Mouse (Mus musculus) neural tube, embryonic 13.5 days (tissue): Measurements from ENCODE around the gene Pacsin2. TPM values are rescaled to one million over a fixed set of nuclear protein-coding genes. Genes with fewer than 3 reads are reported as not detected.
"Not testable (repeated sequence)": the region's sequence is repeated elsewhere in the genome, so short reads cannot be mapped to it uniquely, and the experiment has no call there.

Experiments used
- ATAC-seq: fragments of 200-750 bp; cut with Nextera tagmentation; 2 replicates; pipeline ENCODE4 v1.8.0; 2017; ENCODE audit warnings: low read depth, mild to moderate bottlenecking, moderate TSS enrichment, moderate library complexity
- H3K27ac ChIP-seq: fragments of 300-500 bp; sonication (generic); replicated peaks from 2 replicates; pipeline ENCODE4 v1.5.1; 2015; ENCODE audit warnings: moderate library complexity, mild to moderate bottlenecking, inconsistent platforms
- H3K27me3 ChIP-seq: fragments of 300-500 bp; sonication (generic); 2 replicates; pipeline ENCODE4 v1.6.1; 2015; ENCODE audit warnings: mild to moderate bottlenecking, inconsistent platforms
- H3K36me3 ChIP-seq: fragments of 300-500 bp; sonication (generic); 2 replicates; pipeline ENCODE4 v1.6.1; 2015; ENCODE audit warnings: mild to moderate bottlenecking, inconsistent platforms
- H3K4me1 ChIP-seq: fragments of 300-500 bp; sonication (generic); replicated peaks from 2 replicates; pipeline ENCODE4 v1.6.1; 2015; ENCODE audit warnings: inconsistent platforms
- H3K4me2 ChIP-seq: fragments of 300-500 bp; sonication (generic); 2 replicates; pipeline ENCODE4 v1.6.1; 2015; ENCODE audit warnings: inconsistent platforms, mild to moderate bottlenecking, moderate library complexity
- H3K4me3 ChIP-seq: fragments of 300-500 bp; sonication (generic); 2 replicates; pipeline ENCODE4 v1.5.1; 2015; ENCODE audit warnings: mild to moderate bottlenecking, inconsistent platforms
- H3K9ac ChIP-seq: fragments of 300-500 bp; sonication (generic); 2 replicates; pipeline ENCODE4 v1.6.1; 2015; ENCODE audit warnings: moderate library complexity, mild to moderate bottlenecking, inconsistent platforms
- H3K9me3 ChIP-seq: fragments of 300-500 bp; sonication (generic); 2 replicates; pipeline ENCODE4 v1.6.1; 2016; ENCODE audit warnings: inconsistent platforms
- WGBS: fragments of 180-500 bp; shearing (Covaris S2); methylation state at CpG from one replicate; pipeline ENCODE4 v1.1.7; 2015; 5-methylcytosine and 5-hydroxymethylcytosine counted together
- polyA plus RNA-seq: library from polyadenylated mRNA; unstranded; fragments of >200 nt; fragmentation: Nextera tagmentation; extraction: Ambion mirVana; gene quantifications from 2 replicates; pipeline ENCODE4 v1.2.1, GENCODE M21; 2015

Pacsin2 gene
- polyA plus RNA-seq, result 29.6 and 32.2 TPM in 2 replicates

DNA sequence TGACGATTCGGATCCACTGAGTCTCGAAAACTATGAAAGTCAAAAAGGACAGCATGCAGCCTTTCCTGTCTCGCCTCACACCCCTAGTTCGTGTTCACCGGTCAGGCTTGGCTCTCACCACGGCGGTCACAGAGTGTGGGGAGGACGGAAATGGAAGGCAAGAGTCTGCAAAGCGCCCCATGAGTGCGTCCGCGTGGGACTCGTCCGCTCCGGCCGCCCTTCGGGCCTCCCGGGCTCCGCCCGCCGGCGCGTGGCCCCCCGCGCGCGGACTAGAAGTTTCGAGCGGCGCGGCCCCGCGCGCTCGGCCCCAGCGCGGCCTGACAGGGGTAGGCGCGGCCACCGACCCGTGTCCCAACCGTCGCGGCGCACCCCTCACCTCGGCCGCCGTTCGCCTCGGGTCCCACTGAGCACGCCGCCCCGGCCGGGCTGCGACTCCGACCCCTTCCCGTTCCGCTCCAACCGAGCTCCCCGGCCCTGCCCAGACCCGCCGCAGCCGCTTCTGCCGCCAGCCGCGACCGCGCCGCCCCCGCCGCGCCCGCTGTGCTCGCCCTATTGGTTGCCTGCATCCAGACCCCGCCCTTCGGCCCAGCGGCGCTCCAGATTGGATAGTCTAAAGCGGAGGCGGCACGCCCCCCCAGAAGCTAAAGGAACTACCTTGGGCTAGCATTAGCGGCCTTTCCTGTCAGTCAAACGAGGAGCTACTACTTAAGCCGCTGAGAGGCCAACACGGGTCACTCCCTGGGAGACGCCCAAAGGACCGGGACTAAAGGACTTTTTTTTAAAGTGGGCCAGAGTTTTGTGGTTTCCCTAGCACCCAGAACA is at the start of gene Pacsin2:
Gene Pacsin2, minus strand, starts transcription at position 524 of the 822 bp plus-strand sequence.
- H3K9me3 ChIP-seq, result no peaks in the 10 kb centered on the region
- peak within 1 kb of the TSS; percentile 73 for H3K4me3 ChIP-seq
- peak within 1 kb of the TSS; percentile 80 for H3K9ac ChIP-seq
- peak; percentile 98 for ATAC-seq
- H3K27ac ChIP-seq, result peak within 1 kb of the TSS; percentile 59
- H3K4me2 ChIP-seq, result peak within 1 kb of the TSS; percentile 86
- H3K27me3 ChIP-seq, result no peaks in the 10 kb centered on the region
- WGBS, result under 1% methylated on average over 87 of the region's 88 CpGs
- H3K36me3 ChIP-seq, result no peaks in the 10 kb centered on the region
- H3K4me1 ChIP-seq, result peaks cover 17% of the 10 kb centered on the region

DNA sequence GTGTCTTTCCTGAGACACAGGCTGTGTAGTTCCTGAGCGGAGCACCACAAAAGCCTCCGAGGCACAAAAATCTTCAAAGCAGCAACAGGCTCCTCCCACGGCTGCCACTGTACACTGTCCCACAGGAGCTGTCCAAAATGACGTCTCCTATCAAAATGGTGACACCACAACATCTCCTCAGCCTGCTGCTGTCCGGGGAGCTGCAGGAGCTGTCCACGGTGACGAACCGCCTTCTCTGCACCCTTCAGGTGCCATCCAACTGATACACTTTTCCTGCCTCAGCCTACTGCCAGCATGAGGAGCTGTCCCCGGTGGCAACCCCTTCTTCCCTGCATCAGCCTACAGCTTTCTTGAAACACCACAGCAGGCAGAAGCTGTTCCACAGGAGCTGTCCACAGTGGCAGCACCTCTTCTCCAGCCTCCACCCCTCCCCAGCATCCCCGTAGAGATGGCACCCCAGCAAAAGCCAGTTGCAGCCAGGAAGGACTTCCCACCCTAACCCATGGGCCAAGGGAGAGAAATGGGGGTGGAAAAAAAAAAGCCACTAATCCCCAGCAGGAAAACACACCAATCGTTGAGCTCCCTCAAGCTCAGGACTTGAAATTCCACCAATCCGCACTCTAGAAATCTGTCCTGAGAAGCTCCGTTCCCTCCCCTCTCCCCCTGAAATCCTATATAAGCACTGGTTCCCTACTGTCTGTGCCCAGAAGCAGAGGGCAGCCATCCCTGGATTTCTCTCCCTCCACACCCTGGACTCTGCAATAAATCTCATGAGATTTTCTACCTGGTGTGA is 48.3 kb upstream of the Pacsin2 start:
- Histone ChIP-seq H3K4me2 (no peak overlapping the region), H3K9me3 (no peaks in the 10 kb centered on the region), H3K9ac (no peak overlapping the region), H3K27ac (no peak overlapping the region), H3K4me1 (peaks cover 25% of the 10 kb centered on the region), H3K27me3 (peaks cover 3% of the 10 kb centered on the region; the same call in 1 of the 2 replicates), H3K36me3 (no peaks in the 10 kb centered on the region), H3K4me3 (no peak overlapping the region)
- WGBS, result 80% methylated on average over 13 of the region's 13 CpGs
- ATAC-seq, result no peak

DNA sequence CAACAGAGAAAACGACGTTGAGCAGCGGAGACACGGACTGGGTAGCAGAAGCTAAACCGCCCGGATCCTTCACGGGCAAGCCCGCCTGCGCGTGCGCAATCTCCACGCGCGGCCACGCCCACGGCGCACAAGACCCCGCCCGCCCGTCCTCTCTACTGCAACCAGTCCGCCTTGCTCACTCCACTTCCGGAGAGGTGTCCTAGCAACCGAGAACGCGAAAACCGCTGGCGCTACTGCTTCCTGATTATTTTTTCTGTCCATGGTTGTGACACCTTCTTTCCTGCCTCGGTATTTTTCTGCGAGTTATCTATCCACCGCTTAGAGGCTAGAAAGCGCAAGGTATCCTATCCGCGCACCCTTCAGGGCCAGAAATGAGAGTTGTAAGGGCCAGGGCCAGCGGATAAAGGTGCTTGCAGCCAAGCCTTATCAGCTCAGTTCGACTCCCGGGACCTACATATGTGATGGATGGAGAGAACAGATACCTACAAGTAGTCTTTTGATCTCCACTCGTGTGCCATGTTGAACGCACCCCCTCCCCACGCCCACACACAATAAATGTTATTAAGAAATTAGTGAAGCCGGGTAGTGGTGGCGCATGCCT is 46.5 kb upstream of the Pacsin2 start, which contains the start of gene Ttll1:
Gene Ttll1, minus strand, starts transcription at position 89 of the 601 bp plus-strand sequence.
- Histone ChIP-seq H3K36me3 (peaks cover 4% of the 10 kb centered on the region; the same call in 1 of the 2 replicates), H3K4me2 (peak within 1 kb of the TSS; percentile 68), H3K4me3 (peak within 1 kb of the TSS; percentile 67), H3K9ac (peak within 1 kb of the TSS; percentile 85), H3K27me3 (peaks cover 3% of the 10 kb centered on the region; the same call in 1 of the 2 replicates), H3K9me3 (no peaks in the 10 kb centered on the region), H3K4me1 (peaks cover 32% of the 10 kb centered on the region), H3K27ac (peak within 1 kb of the TSS; percentile 94)
- peak; percentile 96 for ATAC-seq
- 13% methylated on average over 41 of the region's 41 CpGs for WGBS

DNA sequence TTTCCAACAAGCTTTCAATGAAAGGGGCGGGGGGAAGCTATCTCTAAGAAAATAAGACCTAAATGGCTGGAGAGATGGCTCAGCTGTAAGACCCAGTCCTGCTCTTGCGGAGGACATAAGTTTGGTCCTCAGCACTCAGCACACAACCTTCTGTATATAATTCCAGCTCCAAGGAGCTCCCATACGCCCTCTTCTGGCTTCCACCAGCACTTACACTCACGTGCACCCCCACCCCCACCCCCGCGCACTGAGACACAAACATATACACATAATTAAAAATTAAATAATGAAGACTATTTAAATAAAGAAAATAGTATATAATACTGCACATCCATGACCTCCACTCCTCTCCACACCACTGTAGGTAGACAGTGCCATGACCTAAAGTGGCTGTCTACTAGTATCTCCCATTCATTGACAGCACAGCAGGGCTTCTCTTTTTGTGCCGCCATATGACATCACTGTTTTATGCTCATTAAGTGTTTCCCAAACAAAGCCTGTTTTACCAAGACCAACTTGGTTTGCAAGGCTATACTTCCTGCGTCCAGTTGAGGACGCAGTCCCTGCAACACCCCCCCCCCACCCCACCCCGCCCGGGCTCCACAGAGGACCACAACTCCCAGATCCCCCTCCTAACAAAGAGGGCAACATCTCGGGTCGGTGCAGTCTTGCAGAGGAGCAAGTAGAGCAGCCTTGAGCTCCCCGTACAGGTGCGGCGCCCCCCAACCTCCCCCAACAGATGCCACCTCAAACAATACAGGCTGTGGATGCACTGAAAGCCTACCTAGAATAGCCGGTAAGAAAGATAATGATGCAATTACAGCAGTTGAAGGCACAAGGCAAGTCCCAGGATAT is 45.8 kb upstream of the Pacsin2 start:
- peaks cover 32% of the 10 kb centered on the region for H3K4me1 ChIP-seq
- peak overlapping the region; percentile 94 for H3K27ac ChIP-seq
- WGBS, result 23% methylated on average over 17 of the region's 17 CpGs

DNA sequence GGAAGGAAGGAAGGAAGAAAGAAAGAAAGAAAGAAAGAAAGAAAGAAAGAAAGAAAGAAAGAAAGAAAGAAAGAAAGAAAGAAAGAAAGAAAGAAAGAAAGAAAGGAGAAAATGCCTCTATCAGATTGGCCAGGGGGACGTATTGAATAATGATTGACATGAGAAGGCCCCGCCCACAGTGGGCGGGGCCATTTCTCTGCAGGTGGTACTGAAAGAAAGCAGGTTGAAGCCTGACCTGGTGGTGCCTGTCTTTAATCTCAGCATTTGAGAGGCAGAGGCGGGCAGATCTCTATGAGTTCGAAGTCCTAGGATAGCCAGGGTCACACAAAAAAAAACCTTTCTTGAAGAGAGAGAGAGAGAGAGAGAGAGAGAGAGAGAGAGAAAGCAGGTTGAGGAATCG is 37.1 kb upstream of the Pacsin2 start:
- not testable (repeated sequence) for ATAC-seq, H3K4me3 ChIP-seq, H3K4me1 ChIP-seq, H3K9ac ChIP-seq, H3K27ac ChIP-seq, H3K9me3 ChIP-seq, H3K27me3 ChIP-seq, H3K4me2 ChIP-seq
- WGBS, result 83% methylated on average over 6 of the region's 6 CpGs
- peaks cover 94% of the 10 kb centered on the region for H3K36me3 ChIP-seq

More for the DNA sequence above, 45.8 kb upstream of the Pacsin2 start:
- peak overlapping the region; percentile 68 for H3K4me2 ChIP-seq
- H3K27me3 ChIP-seq, result peaks cover 3% of the 10 kb centered on the region; the same call in 1 of the 2 replicates
- H3K9me3 ChIP-seq, result no peaks in the 10 kb centered on the region
- H3K9ac ChIP-seq, result peak overlapping the region; percentile 85
- H3K4me3 ChIP-seq, result peak overlapping the region; percentile 67
- peaks cover 12% of the 10 kb centered on the region for H3K36me3 ChIP-seq
- peak; percentile 88 for ATAC-seq

DNA sequence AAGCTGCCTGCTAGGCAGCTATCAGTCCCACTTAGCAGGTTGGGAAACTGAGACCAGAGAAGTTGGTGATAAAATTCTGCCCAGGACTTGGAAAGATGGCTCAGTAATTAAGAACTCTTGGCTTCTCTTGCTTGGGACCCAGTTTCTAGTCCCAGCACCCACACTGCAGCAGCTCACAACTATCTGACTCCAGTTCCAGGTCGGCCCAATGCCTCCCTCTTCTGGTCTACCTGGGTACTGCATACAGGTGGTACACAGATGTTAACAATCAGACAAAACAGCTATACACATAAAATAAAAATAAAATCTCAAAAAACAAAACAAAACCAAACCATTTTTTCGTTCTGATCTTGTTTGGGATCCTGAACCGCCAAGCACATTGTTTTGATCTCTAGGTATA is 35.9 kb upstream of the Pacsin2 start:
- H3K4me3 ChIP-seq, result no peak overlapping the region
- H3K4me2 ChIP-seq, result no peak overlapping the region
- H3K9me3 ChIP-seq, result no peaks in the 10 kb centered on the region
- H3K27ac ChIP-seq, result no peak overlapping the region
- H3K4me1 ChIP-seq, result no peaks in the 10 kb centered on the region
- no peaks in the 10 kb centered on the region for H3K27me3 ChIP-seq
- no peak for ATAC-seq
- no peak overlapping the region for H3K9ac ChIP-seq
- peaks cover 95% of the 10 kb centered on the region for H3K36me3 ChIP-seq
- WGBS, result 61% methylated on average over 3 of the region's 3 CpGs

DNA sequence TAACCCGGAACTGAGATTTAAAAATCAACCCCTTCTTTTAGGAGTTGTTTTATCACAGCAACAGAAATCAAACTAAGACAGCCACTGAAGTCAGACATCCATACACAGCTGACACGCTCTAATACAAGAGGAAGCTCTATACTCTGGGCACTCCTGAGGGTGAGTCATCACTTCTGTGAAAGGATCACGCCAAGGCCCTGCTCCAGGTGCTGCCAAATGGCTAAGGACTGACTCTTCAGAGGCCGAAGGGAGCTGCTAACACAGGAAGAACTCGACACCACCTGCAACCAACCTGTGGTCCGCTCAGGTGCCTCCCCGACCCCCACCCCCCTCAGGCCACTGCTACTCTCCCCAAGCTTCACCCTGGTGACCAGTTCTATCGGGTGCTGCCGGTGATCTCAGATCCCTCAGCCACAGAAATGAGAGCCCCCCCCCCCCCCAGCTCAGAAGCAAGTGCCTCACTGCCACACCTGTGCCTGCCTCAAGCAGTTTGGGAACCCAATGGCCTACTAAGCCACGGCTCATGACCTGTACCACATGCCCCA is 34.9 kb upstream of the Pacsin2 start:
- 93% methylated on average over 10 of the region's 10 CpGs for WGBS
- H3K27ac ChIP-seq, result no peak overlapping the region
- no peak overlapping the region for H3K4me2 ChIP-seq
- no peaks in the 10 kb centered on the region for H3K27me3 ChIP-seq
- H3K9me3 ChIP-seq, result no peaks in the 10 kb centered on the region
- no peak for ATAC-seq
- no peak overlapping the region for H3K4me3 ChIP-seq
- no peak overlapping the region for H3K9ac ChIP-seq
- no peaks in the 10 kb centered on the region for H3K4me1 ChIP-seq
- H3K36me3 ChIP-seq, result peaks cover 96% of the 10 kb centered on the region

DNA sequence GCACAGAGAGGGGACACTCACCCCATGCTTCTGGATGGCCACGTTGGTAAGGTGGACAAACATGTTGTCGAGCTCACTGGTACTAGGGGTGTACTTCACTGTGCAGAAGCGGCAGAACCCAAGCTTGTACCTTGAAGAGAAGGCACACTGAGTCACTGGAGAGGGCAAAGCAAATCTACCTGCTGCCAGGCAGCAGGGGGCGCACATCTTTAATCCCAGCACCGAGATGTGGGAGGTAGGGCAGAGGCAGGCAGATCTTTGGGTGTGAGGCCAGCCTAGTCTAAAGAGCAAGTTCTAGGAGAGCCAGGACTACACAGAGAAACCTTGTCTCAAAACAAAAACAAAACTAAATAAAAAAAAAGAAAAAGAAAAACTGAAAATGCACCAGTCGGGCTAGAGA is 32.9 kb upstream of the Pacsin2 start:
- H3K9me3 ChIP-seq, result no peaks in the 10 kb centered on the region
- no peak overlapping the region for H3K27ac ChIP-seq
- 90% methylated on average over 6 of the region's 6 CpGs for WGBS
- H3K9ac ChIP-seq, result no peak overlapping the region
- H3K27me3 ChIP-seq, result no peaks in the 10 kb centered on the region
- H3K4me1 ChIP-seq, result no peaks in the 10 kb centered on the region
- H3K4me3 ChIP-seq, result no peak overlapping the region
- no peak overlapping the region for H3K4me2 ChIP-seq
- ATAC-seq, result no peak
- peaks cover 98% of the 10 kb centered on the region for H3K36me3 ChIP-seq

DNA sequence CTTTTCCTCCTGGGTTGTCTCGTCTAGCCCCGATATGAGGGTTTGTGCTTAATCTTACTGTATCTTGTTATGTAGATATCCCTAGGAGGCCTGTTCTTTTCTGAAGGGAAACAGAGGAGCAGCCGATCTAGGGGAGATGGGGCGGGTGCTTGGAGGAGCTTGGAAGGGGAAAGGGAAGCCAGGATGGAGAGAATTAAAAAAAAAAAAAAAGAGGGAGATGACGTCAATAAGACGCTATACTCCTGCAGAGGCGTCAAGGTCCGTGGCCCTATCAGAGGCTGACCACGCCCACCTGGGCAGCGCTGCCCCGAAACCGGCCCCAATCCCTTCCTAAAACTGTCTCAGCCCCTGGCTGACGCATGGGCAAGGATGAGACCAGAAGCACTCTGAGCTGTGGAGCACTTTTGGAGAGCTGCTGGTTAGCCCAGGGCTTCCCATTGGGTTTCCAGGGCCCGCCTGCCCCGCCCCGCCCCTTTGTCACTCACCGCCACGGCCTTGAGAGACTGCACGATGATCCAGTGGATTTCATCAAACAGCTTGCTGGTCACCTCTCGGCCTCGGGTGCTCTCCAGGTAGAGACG is 31.5 kb upstream of the Pacsin2 start:
- 63% methylated on average over 22 of the region's 22 CpGs for WGBS
- ATAC-seq, result no peak
- H3K27me3 ChIP-seq, result no peaks in the 10 kb centered on the region
- H3K9me3 ChIP-seq, result no peaks in the 10 kb centered on the region
- no peak overlapping the region for H3K4me3 ChIP-seq
- H3K27ac ChIP-seq, result no peak overlapping the region
- H3K36me3 ChIP-seq, result peaks cover 100% of the 10 kb centered on the region
- H3K4me2 ChIP-seq, result 0 out of 2 replicates have a peak overlapping the region, but pooled peaks have one; percentile 4
- H3K4me1 ChIP-seq, result no peaks in the 10 kb centered on the region
- no peak overlapping the region for H3K9ac ChIP-seq

DNA sequence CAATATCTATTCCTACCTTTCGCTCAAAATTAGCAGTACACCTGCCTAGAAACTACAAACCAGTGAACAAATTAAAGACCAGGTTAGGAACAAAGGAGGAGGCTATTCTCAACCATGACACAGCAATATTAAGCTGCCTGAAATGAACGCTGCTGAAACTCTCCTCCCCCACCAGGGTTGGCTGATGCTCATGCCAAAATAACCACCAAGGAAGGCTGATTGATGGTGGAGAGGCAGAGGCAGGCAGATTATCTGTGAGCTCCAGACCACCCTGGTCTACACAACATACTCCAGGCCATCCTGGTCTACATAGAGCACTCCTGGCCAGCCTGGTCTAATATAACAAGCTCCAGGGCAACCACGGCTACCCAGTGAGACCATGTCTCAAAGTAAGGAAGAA is 30.8 kb upstream of the Pacsin2 start:
- no peak overlapping the region for H3K4me3 ChIP-seq
- H3K36me3 ChIP-seq, result peaks cover 100% of the 10 kb centered on the region
- H3K4me1 ChIP-seq, result no peaks in the 10 kb centered on the region
- H3K27me3 ChIP-seq, result no peaks in the 10 kb centered on the region
- 88% methylated on average over 3 of the region's 3 CpGs for WGBS
- H3K27ac ChIP-seq, result no peak overlapping the region
- no peak overlapping the region for H3K9ac ChIP-seq
- H3K9me3 ChIP-seq, result no peaks in the 10 kb centered on the region
- no peak for ATAC-seq
- H3K4me2 ChIP-seq, result no peak overlapping the region

DNA sequence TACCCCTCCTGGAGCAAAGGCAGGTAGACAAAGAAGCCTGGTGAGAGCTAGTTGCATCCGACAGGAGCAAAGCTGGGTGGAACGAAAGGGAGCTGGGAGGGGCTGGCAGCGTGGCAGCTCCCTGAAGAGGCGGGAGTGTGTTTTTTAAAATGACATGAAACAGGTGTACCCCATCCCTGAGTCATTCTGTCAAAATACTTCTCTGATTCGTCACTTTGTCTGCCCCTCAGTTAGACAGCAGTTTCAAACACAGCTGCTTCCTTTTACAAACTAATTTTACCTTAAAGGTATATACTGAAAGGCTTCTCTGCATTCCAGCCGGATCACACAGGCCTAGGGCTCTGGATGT is 30.1 kb upstream of the Pacsin2 start:
- H3K4me3 ChIP-seq, result no peak overlapping the region
- H3K36me3 ChIP-seq, result peaks cover 100% of the 10 kb centered on the region
- 68% methylated on average over 6 of the region's 6 CpGs for WGBS
- H3K27ac ChIP-seq, result no peak overlapping the region
- no peaks in the 10 kb centered on the region for H3K27me3 ChIP-seq
- no peaks in the 10 kb centered on the region for H3K9me3 ChIP-seq
- H3K4me2 ChIP-seq, result no peak overlapping the region
- H3K9ac ChIP-seq, result no peak overlapping the region
- no peak for ATAC-seq
- H3K4me1 ChIP-seq, result no peaks in the 10 kb centered on the region
